Mouse (Mus musculus) embryonic fibroblast, embryonic 13.5 days (primary cell): Measurements from ENCODE around the gene Ercc6l2. TPM values are rescaled to one million over a fixed set of nuclear protein-coding genes. Genes with fewer than 3 reads are reported as not detected.

ENCODE experiments used
- H3K27ac ChIP-seq: 2 replicates; pipeline ENCODE4 v1.5.1; 2012; ENCODE audit warnings: low read length, control low read depth, inconsistent platforms; ENCODE audit not compliant: insufficient read depth
- H3K4me1 ChIP-seq: 2 replicates; pipeline ENCODE4 v1.6.1; 2011; ENCODE audit warnings: low read length; ENCODE audit not compliant: control insufficient read depth, insufficient read depth
- H3K4me3 ChIP-seq: 2 replicates; pipeline ENCODE4 v1.5.1; 2011; ENCODE audit warnings: mild to moderate bottlenecking, control low read depth, low read length; ENCODE audit not compliant: insufficient read depth
- CTCF ChIP-seq: IDR thresholded peaks from 2 replicates; pipeline ENCODE4 v1.5.1; 2011; ENCODE audit warnings: mild to moderate bottlenecking, control low read depth, low read length, moderate library complexity, borderline replicate concordance; ENCODE audit not compliant: insufficient read depth
- POLR2A ChIP-seq: IDR thresholded peaks from 2 replicates; pipeline ENCODE4 v1.6.1; 2011; ENCODE audit warnings: low read depth, mild to moderate bottlenecking, control low read depth, low read length, moderate library complexity
- polyA plus RNA-seq: library from polyadenylated mRNA; stranded (reverse); fragments of >200 nt; gene quantifications from 2 replicates; pipeline ENCODE4 v1.2.4, GENCODE M21; 2011; ENCODE audit warnings: low read depth; ENCODE audit not compliant: missing spikeins, insufficient read length

Gene Ercc6l2
- 27.9 and 33.3 TPM in 2 replicates for polyA plus RNA-seq

DNA sequence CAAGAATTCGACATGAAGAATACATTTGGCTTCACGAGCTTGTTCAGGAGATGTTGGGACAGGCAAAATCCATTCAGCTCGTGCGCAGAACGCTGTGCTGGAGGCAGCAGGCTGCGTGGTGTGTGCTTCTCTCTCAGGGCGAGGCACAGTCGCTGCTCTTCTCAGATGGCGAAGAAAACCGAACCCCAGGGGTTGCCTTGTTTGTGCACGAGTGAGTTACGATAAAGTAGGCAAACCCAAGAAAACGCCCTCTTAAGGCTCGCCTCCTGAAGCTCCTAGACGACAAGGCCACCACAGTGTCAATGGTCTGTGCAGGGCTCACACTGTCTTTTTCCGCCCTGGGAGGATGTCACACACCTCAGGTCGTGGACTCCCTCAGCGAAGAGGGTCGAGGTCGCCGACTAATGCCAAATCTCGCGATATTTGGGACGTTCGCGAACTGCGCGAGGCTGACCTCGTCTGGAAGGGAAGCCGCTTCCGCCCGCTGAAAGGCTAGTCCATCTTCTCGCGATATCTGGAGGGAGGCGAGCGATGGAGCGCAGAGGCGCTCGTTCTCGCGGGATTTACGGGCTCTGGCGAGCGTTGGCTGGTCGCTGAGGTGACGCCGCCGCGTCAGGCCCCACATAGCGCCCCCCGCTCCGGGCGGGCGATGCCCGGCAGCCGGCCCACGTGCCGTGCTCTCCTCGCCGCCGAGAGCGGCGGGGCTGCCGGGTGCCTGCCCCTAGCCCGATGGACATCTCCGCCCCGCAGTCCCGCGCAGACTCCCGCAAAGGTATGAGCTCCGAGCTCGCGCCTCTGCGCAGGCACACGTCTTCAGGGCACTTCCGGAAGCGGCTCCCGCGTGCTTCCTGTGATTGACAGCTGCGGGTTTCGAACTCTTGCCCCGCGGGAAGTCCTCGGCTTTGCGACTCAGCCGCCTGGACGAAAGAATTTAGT is at the start of gene Ercc6l2:
TSS of gene Ercc6l2 (plus strand) at position 495 of the 936 bp plus-strand sequence.
- TF ChIP-seq POLR2A (peak; percentile 98), CTCF (no peak; the same call in 1 of the 2 replicates)
- H3K4me3 ChIP-seq, result peak within 1 kb of the TSS; percentile 63
- peak within 1 kb of the TSS; percentile 72 for H3K27ac ChIP-seq
- no peaks in the 10 kb centered on the region; the same call in 1 of the 2 replicates for H3K4me1 ChIP-seq

DNA sequence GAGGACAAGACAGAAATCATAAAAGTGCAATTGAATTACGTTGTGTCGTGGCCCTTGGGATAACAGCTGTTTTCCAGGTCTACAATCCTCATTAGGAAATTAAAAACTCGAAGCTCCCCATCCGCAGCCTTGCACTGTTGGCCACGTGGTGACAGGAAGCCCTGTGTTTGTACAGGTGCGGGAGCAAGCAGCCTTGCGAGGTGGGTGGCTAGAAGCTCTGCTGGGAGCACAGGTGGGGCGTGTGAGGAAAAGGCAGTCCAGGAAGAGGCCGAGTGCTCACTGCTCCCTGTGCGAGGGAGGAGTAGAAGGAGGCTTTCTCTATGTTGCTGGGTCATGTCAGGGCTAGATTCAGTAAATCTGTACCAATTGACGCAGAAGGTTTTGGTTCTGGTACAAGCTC is 49.0 kb upstream of the Ercc6l2 start:
- Histone ChIP-seq H3K27ac (no peak overlapping the region), H3K4me3 (no peak overlapping the region), H3K4me1 (peaks cover 3% of the 10 kb centered on the region)
- TF ChIP-seq CTCF (no peak), POLR2A (no peak)

DNA sequence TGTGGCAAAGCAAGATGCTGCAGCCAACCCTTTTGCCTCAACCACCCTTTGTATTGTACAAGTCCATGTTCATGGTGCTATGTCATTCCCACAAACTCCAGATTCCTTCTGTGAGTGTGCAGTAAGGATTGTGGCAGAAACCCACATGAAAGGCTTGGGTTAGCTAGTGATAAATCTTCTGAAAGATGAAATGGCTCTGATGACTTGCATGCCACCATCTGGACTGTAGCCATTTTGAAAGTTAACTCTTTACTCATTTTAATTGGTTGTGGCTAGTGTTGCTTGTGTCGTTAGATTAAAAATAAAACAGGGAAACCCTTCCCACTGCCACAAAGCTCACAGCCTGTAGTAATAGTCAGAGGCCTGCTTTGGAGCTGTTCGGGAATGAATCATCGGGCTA is 44.0 kb upstream of the Ercc6l2 start:
- H3K4me1 ChIP-seq, result peaks cover 5% of the 10 kb centered on the region
- no peak for TF ChIP-seq CTCF
- TF ChIP-seq POLR2A, result no peak
- H3K27ac ChIP-seq, result peak overlapping the region; percentile 28
- no peak overlapping the region for H3K4me3 ChIP-seq

DNA sequence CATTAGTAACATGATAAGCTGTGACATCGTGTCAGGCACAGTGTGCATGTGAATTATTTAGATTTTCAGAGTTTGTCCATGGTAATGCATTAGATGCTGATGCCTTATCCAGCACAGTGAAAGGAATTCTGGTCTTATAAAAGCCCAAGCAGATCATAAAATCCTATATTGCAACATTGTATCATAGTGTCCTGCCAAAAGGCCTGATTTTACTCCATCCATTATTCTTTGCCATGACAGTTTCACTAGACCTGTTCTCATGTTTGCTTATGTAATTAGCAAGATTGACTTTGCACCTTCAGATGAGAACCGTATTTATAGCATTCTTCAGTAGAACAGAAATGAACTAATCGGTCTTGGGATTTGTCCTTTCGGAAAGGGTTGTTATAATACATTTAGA is 36.1 kb upstream of the Ercc6l2 start:
- H3K27ac ChIP-seq, result no peak overlapping the region
- H3K4me1 ChIP-seq, result no peaks in the 10 kb centered on the region
- TF ChIP-seq POLR2A (no peak), CTCF (no peak)
- H3K4me3 ChIP-seq, result no peak overlapping the region

DNA sequence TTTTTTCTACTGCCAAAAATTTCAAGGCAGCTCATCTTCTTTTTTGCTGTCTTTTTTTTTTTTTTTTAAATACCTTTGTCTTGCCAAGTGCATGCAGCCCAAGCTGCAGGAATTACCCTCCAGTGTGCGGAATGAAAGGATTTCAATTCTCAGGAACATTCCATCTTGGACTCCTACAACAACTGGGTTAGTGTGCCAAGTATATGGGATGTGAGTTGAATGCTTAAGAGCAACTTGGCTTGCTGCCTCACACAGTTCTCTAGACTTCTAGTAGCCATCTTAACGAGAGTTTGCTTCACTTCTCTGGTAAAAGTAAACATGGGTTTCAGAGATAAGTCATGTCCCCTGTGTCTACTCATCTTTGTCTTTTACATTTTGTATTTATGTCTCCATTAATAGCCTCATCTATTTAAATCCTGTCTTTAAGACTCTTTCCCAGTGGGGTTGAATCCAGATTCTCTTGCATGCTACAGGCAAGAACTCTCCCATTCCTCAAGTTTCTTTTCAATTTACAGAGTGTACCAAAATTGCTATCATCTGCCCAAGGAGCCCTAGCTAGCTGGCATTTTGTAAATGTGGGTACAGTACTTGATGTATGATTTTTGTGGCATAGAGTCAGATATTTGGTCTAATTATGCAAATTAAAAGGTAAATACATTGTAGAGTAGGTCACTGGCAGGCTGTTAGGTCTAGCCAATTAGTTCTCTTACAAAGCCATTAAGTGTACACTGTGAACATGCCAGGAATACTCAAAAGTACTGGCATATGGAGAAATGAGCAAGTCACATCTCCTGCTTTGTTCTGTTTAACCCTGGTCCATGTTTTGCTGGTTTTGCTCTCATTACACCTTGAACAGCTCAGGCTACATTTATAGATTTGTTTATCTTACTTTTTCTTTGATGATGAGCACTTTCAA is 35.4 kb upstream of the Ercc6l2 start:
- TF ChIP-seq POLR2A (no peak), CTCF (no peak)
- H3K4me3 ChIP-seq, result no peak overlapping the region
- no peaks in the 10 kb centered on the region for H3K4me1 ChIP-seq
- H3K27ac ChIP-seq, result no peak overlapping the region

DNA sequence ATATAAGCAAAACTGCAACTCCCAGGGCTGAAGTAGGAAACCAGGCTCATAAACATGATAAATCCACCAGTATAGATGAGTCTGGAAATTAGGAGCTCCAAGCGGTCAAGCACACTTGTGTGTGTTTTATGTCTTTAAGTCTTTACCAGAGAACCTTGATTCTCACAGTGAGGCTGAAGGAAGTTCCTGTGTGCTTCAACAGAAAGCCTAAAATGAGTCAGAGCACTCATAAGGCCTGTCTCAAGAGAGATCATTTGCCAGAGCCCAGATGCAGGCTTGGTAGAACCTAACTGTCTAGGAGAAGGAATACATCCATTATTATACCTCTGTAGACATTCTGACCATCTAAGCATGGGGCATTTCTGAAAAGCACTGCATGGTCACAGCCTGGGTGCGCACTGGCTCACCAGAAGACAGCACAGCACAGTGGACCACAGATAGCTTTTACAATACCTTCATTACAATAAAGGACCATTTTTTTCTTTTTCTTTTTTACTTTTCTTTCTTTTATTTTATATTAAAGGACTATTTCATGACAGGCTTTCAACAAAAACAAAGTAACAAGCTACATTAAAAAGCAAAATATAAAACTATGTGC is 22.7 kb upstream of the Ercc6l2 start:
- Histone ChIP-seq H3K4me3 (no peak overlapping the region), H3K4me1 (no peaks in the 10 kb centered on the region), H3K27ac (no peak overlapping the region)
- TF ChIP-seq CTCF, result no peak
- TF ChIP-seq POLR2A, result no peak

DNA sequence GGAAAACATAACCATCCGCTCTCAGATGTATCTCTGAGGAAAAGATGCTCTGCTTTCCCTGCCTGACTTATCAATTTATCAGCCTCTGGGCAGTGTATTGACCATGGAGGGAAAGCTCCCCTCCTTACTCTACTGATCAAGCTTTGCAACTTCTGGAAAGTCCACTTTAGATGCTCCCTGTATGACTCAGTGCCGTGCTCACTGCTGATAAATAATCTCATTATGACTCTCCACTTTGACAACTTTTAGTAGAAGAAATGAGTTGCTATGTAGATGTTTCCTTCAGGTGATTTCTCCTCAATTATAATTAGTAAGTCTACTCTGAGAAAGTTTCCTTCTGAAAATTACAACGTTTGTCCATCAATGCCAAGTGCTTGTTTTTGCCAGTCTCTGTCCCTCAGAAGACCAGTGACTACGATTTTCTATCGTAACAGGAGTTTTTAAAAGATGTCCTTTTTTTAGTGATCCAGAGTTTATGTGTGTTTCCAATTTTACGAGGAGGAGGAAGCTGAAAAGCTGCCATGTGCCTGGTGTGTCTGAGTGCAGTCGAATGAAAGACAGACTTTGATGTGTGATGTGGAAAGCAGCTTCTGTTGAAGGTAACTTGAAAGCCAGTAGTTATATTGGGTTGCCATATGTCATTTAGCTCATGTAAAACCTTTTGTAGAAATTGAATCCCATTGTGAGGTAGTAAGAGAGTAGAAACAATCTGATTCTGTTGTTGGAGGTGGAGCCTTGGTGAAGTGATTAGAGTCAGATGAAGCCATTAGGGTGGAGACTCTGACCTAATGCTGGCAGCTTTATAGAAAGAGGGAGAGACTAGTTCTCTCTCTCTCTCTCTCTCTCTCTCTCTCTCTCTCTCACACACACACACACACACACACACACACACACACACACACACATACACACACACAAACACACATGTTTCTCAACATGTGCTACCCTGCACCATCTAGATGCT is 21.4 kb upstream of the Ercc6l2 start:
- H3K27ac ChIP-seq, result no peak overlapping the region
- TF ChIP-seq CTCF (no peak), POLR2A (no peak)

DNA sequence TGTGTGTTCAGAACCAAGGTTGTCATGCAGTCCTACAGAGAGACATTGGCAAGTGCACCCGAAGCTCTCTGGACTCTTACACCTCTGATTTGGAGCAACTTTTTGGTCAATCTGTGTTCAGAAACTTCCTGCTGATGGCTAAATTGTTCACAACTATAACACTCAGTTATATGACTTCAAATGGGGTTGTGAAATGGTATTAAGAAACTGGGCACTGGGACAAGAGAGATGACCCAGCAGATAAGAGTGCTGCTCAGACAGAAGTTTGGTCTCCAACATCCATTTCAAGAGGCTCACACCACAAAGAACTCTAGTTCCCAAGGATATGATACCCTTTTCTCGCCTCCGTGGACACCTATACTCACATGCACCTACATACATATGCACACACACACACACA is 16.4 kb upstream of the Ercc6l2 start:
- TF ChIP-seq CTCF, result no peak
- TF ChIP-seq POLR2A, result no peak
- no peaks in the 10 kb centered on the region for H3K4me1 ChIP-seq
- no peak overlapping the region for H3K4me3 ChIP-seq
- no peak overlapping the region for H3K27ac ChIP-seq

More for the DNA sequence above, 21.4 kb upstream of the Ercc6l2 start:
- no peak overlapping the region for H3K4me3 ChIP-seq
- H3K4me1 ChIP-seq, result no peaks in the 10 kb centered on the region
